12 mouse cellular contexts compared by ENCODE assay signal in genomic region chr10:86011172-86011571, GRCm38 (mm10). TPM values are rescaled to one million over a fixed set of nuclear protein-coding genes. Genes with fewer than 3 reads are reported as not detected.
"Had no signal": no experiment of that assay in that cellular context is flagged by ENCODE, and none has a peak within 500 bp of the region (broad histone marks: within the 10 kb centered on the region; RNA-seq: fewer than 3 reads in every experiment).

No protein-coding gene starts in this region.

- H3K27me3 ChIP-seq: intestine, embryonic 15.5 days; limb, embryonic 13.5 days; midbrain, embryonic 12.5 days had no signal

- ATAC-seq: intestine, embryonic 15.5 days; lung, postnatal 0 days had no signal

- H3K4me1 ChIP-seq: intestine, embryonic 15.5 days; limb, embryonic 13.5 days; liver, embryonic 15.5 days; midbrain, embryonic 12.5 days had no signal

- DNase-seq: kidney, adult 2 months; kidney, postnatal 25 days; lung, adult 2 months; lung, postnatal 36 days; right cerebral cortex, postnatal 25 days had no signal

- H3K9me3 ChIP-seq: intestine, embryonic 15.5 days; limb, embryonic 13.5 days; liver, embryonic 15.5 days; midbrain, embryonic 12.5 days had no signal

- H3K27ac ChIP-seq: intestine, embryonic 15.5 days; limb, embryonic 13.5 days; liver, embryonic 15.5 days; midbrain, embryonic 12.5 days had no signal

- H3K36me3 ChIP-seq: intestine, embryonic 15.5 days; limb, embryonic 13.5 days; liver, embryonic 15.5 days; midbrain, embryonic 12.5 days had no signal

- H3K9ac ChIP-seq: intestine, embryonic 15.5 days; limb, embryonic 13.5 days; liver, embryonic 15.5 days; midbrain, embryonic 12.5 days had no signal

- H3K4me2 ChIP-seq: intestine, embryonic 15.5 days; limb, embryonic 13.5 days; liver, embryonic 11.5 days; liver, embryonic 15.5 days; midbrain, embryonic 12.5 days had no signal

- H3K4me3 ChIP-seq: intestine, embryonic 15.5 days; limb, embryonic 13.5 days; liver, embryonic 15.5 days; midbrain, embryonic 12.5 days had no signal

RNA-seq across cellular contexts. Expression of gene Bpifc, which starts 0.5 kb away (rescaled TPM):
- polyA plus RNA-seq: liver, embryonic 11.5 days; midbrain, embryonic 12.5 days; neural tube, embryonic 14.5 days had no signal
